26 mouse cellular contexts compared by ENCODE assay signal in genomic region chr8:105690978-105691377, GRCm38 (mm10). TPM values are rescaled to one million over a fixed set of nuclear protein-coding genes. Genes with fewer than 3 reads are reported as not detected.
"Had no signal": no experiment of that assay in that cellular context is flagged by ENCODE, and none has a peak within 500 bp of the region (broad histone marks: within the 10 kb centered on the region; RNA-seq: fewer than 3 reads in every experiment).

No protein-coding gene starts in this region.

- H3K4me3 ChIP-seq: kidney, embryonic 15.5 days; limb, embryonic 12.5 days; limb, embryonic 15.5 days; megakaryocyte, embryonic 14.5 days; midbrain, embryonic 12.5 days; midbrain, embryonic 15.5 days; myocyte; neural tube, embryonic 13.5 days; stomach, embryonic 15.5 days had no signal

- H3K4me2 ChIP-seq: kidney, embryonic 15.5 days; limb, embryonic 12.5 days; limb, embryonic 15.5 days; liver, embryonic 11.5 days; lung, embryonic 14.5 days; midbrain, embryonic 12.5 days; midbrain, embryonic 15.5 days; neural tube, embryonic 13.5 days; stomach, embryonic 15.5 days had no signal

- H3K9ac ChIP-seq: kidney, embryonic 15.5 days; limb, embryonic 12.5 days; limb, embryonic 15.5 days; liver, embryonic 14.5 days; liver, postnatal 0 days; lung, embryonic 14.5 days; midbrain, embryonic 12.5 days; midbrain, embryonic 15.5 days; neural tube, embryonic 13.5 days; stomach, embryonic 15.5 days had no signal

- H3K27me3 ChIP-seq: midbrain, embryonic 15.5 days; neural tube, embryonic 13.5 days had no signal

- H3K27ac ChIP-seq: kidney, embryonic 15.5 days; limb, embryonic 12.5 days; limb, embryonic 15.5 days; liver, embryonic 14.5 days; macrophage; midbrain, embryonic 12.5 days; midbrain, embryonic 15.5 days; neural tube, embryonic 13.5 days; stomach, embryonic 15.5 days had no signal

- H3K36me3 ChIP-seq: limb, embryonic 12.5 days; limb, embryonic 15.5 days; midbrain, embryonic 15.5 days; stomach, embryonic 15.5 days had no signal

- DNase-seq: kidney, adult 8-10 months; kidney, postnatal 10 days; left cerebral cortex, postnatal 4 days; liver, postnatal 0 days; lung, embryonic 14.5 days; retina, postnatal 1 day; right cerebral cortex, postnatal 25 days; spleen, adult 18-20 months; thymus, postnatal 36 days had no signal

- ATAC-seq: liver, postnatal 0 days; lung, postnatal 0 days; midbrain, embryonic 15.5 days had no signal

- H3K9me3 ChIP-seq: kidney, embryonic 15.5 days; limb, embryonic 15.5 days; megakaryocyte, embryonic 14.5 days; midbrain, embryonic 15.5 days; neural tube, embryonic 13.5 days; stomach, embryonic 15.5 days had no signal

RNA-seq across cellular contexts. Expression of gene Carmil2, which starts 4.9 kb away (rescaled TPM):
- polyA plus RNA-seq: macrophage had no signal

RNA-seq across cellular contexts. Expression of gene 4933405L10Rik, which starts 16.5 kb away (rescaled TPM):
- total RNA-seq: layer of hippocampus, postnatal 14 days; left cerebral cortex, postnatal 4 days; monocyte, adult 5-6 weeks; neutrophil, adult 5-6 weeks had no signal
- polyA plus RNA-seq: liver, embryonic 14.5 days; liver, postnatal 0 days; lung, embryonic 14.5 days; lung, postnatal 0 days; macrophage; neural tube, embryonic 13.5 days; urinary bladder, adult 2 months had no signal

RNA-seq across cellular contexts. Expression of gene Enkd1, which starts 17.0 kb away (rescaled TPM):
- total RNA-seq: monocyte, adult 5-6 weeks had no signal
